Mouse (Mus musculus): Measurements from ENCODE around the gene Pkig.

GRCm38 (mm10) chr2:163634211-163634610 lies 24.0 kb upstream of the Pkig start:
- no peak for TF ChIP-seq POLR2A (IDR thresholded peaks at IDR 0.05; ENCODE audit: extremely low read depth, insufficient read depth, low read length)
- no peak for TF ChIP-seq CTCF (IDR thresholded peaks at IDR 0.05; ENCODE audit: low read depth, low read length)
